Mouse (Mus musculus) heart, adult 2 months (tissue): ENCODE data around the gene Nrg4.

Experiments
- CTCF ChIP-seq: fragments of 200-600 bp; IDR thresholded peaks from 2 replicates; pipeline ENCODE4 v1.8.1; 2022; ENCODE audit warnings: antibody characterized with exemption, mild to moderate bottlenecking, moderate library complexity
- EP300 ChIP-seq: fragments of 200-500 bp; IDR thresholded peaks from 2 replicates; pipeline ENCODE4 v1.6.1; 2011; ENCODE audit warnings: low read depth, low read length, control low read depth; ENCODE audit not compliant: insufficient read depth
- POLR2A ChIP-seq: fragments of 200-500 bp; IDR thresholded peaks from 2 replicates; pipeline ENCODE4 v1.6.1; 2011; ENCODE audit warnings: mild to moderate bottlenecking, low read depth, low read length, control low read depth; ENCODE audit not compliant: insufficient read depth

DNA sequence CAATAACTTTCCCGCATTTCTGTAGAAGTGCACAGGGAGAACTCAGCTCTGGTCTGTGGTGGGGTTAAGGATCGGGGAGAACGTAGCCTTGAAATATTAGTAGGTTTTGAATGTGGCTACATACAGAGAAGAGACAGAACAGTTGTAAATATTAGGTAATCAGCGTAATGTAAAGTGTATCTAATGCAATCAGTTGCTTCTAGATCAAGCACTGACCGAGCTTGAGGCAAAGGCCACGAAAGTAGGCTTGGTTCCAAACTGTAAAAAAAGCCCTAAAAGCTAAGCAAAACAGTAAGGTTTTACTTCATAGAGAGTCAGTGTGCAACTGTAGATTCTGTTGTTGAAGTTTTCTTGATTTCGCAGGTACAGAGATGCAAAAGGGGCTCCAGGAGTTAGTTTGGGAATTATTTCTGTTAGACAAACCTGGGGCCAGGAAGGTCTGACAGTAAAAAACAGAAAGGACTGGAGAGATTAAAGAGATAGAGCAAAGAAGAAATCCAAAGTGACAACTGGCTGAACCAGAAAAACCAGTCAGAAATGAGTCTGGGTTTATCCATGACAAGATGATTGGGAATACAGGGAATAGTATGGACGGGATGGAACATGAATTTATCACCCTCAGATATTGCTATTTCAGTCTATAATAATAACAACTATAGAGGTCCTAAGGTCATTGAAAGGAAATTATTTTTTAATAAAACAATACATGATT is 47.4 kb downstream of the Nrg4 start:
- TF ChIP-seq CTCF (no peak), POLR2A (no peak), EP300 (no peak)
